Mouse (Mus musculus) MEL (cell line): ENCODE measurements at regions not wholly inside any gene's neighbourhood (a gene's known extent, or its start where the extent isn't known, plus 50 kb on each side); places are given as distances from the start of the nearest gene placed in this dataset.

ENCODE experiments used
- DNase-seq: peaks from one replicate; pipeline ENCODE4 v3.0.0; 2011; ENCODE audit warnings: low read depth, low spot score
- H3K27ac ChIP-seq: 2 replicates; pipeline ENCODE4 v1.5.1; 2012; ENCODE audit warnings: low read depth, mild to moderate bottlenecking, control low read depth, low read length, moderate library complexity; ENCODE audit not compliant: control insufficient read depth
- H3K27me3 ChIP-seq, 2 experiments: fragments of 150-350 bp in 1 of 2; sonication (generic) in 1 of 2; 2 replicates each; pipeline ENCODE4 v1.6.1; 2012; ENCODE audit warnings: low read length in 2 of 2, mild to moderate bottlenecking in 2 of 2, improper control_type of control experiment in 1 of 2, moderate library complexity in 1 of 2; ENCODE audit not compliant: insufficient read depth in 2 of 2, control insufficient read depth in 1 of 2
- H3K36me3 ChIP-seq, 2 experiments: 2 replicates each; pipeline ENCODE4 v1.6.1; 2012 to 2014; ENCODE audit warnings: low read length in 2 of 2, improper control_type of control experiment in 1 of 2, inconsistent platforms in 1 of 2, mild to moderate bottlenecking in 1 of 2; ENCODE audit not compliant: insufficient read depth in 2 of 2, control insufficient read depth in 1 of 2
- H3K4me1 ChIP-seq, 2 experiments: fragments of 150-350 bp in 1 of 2; sonication (generic) in 1 of 2; 2 replicates each; pipeline ENCODE4 v1.6.1; 2012; ENCODE audit warnings: low read length in 2 of 2, improper control_type of control experiment in 1 of 2, mild to moderate bottlenecking in 1 of 2; ENCODE audit not compliant: insufficient read depth in 2 of 2, control insufficient read depth in 1 of 2
- H3K4me3 ChIP-seq, 2 experiments: fragments of 150-350 bp in 1 of 2; sonication (generic) in 1 of 2; 2 replicates each; pipeline ENCODE4 v1.5.1; 2012; ENCODE audit warnings: low read depth in 2 of 2, low read length in 2 of 2, mild to moderate bottlenecking in 2 of 2, moderate library complexity in 2 of 2, control low read depth in 1 of 2, improper control_type of control experiment in 1 of 2; ENCODE audit not compliant: control insufficient read depth in 1 of 2, insufficient read depth in 1 of 2
- H3K79me2 ChIP-seq: 2 replicates; pipeline ENCODE4 v1.6.1; 2012; ENCODE audit warnings: mild to moderate bottlenecking, low read length, moderate library complexity; ENCODE audit not compliant: control insufficient read depth, poor library complexity, insufficient read depth
- H3K9ac ChIP-seq: 2 replicates; pipeline ENCODE4 v1.6.1; 2012; ENCODE audit warnings: low read depth, mild to moderate bottlenecking, control low read depth, low read length, moderate library complexity; ENCODE audit not compliant: control insufficient read depth, poor library complexity, severe bottlenecking
- H3K9me3 ChIP-seq: fragments of 150-350 bp; sonication (generic); replicated peaks from 2 replicates; pipeline ENCODE4 v1.6.1; 2012; ENCODE audit warnings: mild to moderate bottlenecking, low read length, improper control_type of control experiment, moderate library complexity; ENCODE audit not compliant: insufficient read depth
- CHD1 ChIP-seq: IDR thresholded peaks from 2 replicates; pipeline ENCODE4 v1.6.1; 2012; ENCODE audit warnings: low read depth, mild to moderate bottlenecking, inconsistent platforms, low read length, improper control_type of control experiment
- CHD2 ChIP-seq: IDR thresholded peaks from 2 replicates; pipeline ENCODE4 v1.6.1; 2011; ENCODE audit warnings: low read length, improper control_type of control experiment
- CTCF ChIP-seq, 3 experiments: IDR thresholded peaks in 2 of 3; conservative IDR thresholded peaks in 1 of 3; 2 replicates each; pipeline ENCODE4 v1.5.1; 2011 to 2012; ENCODE audit warnings: low read length in 3 of 3, low read depth in 2 of 3, mild to moderate bottlenecking in 2 of 3, improper control_type of control experiment in 1 of 3, inconsistent platforms in 1 of 3, mixed read lengths in 1 of 3, moderate library complexity in 1 of 3; ENCODE audit not compliant: control insufficient read depth in 1 of 3, insufficient read depth in 1 of 3, poor library complexity in 1 of 3, severe bottlenecking in 1 of 3
- E2F4 ChIP-seq: IDR thresholded peaks from 2 replicates; pipeline ENCODE4 v1.6.1; 2011; ENCODE audit warnings: low read depth, low read length, improper control_type of control experiment, borderline replicate concordance
- ETS1 ChIP-seq: IDR thresholded peaks from 2 replicates; pipeline ENCODE4 v1.6.1; 2012; ENCODE audit warnings: low read depth, mild to moderate bottlenecking, inconsistent platforms, low read length, improper control_type of control experiment, moderate library complexity
- GABPA ChIP-seq: IDR thresholded peaks from 2 replicates; pipeline ENCODE4 v1.6.1; 2012; ENCODE audit warnings: low read depth, mild to moderate bottlenecking, inconsistent platforms, low read length, improper control_type of control experiment, moderate library complexity
- GATA1 ChIP-seq: IDR thresholded peaks from 2 replicates; pipeline ENCODE4 v1.6.1; 2011; ENCODE audit warnings: low read depth, low read length, improper control_type of control experiment
- HCFC1 ChIP-seq: IDR thresholded peaks from 2 replicates; pipeline ENCODE4 v1.6.1; 2012; ENCODE audit warnings: low read depth, mild to moderate bottlenecking, inconsistent platforms, low read length, improper control_type of control experiment, moderate library complexity
- JUND ChIP-seq: IDR thresholded peaks from 2 replicates; pipeline ENCODE4 v1.6.1; 2011; ENCODE audit warnings: low read depth, mild to moderate bottlenecking, improper control_type of control experiment, low read length
- KAT2A ChIP-seq: conservative IDR thresholded peaks from 2 replicates; pipeline ENCODE4 v1.6.1; 2012; ENCODE audit warnings: low read depth, low read length, improper control_type of control experiment, inconsistent platforms
- MAFK ChIP-seq: IDR thresholded peaks from 2 replicates; pipeline ENCODE4 v1.6.1; 2011; ENCODE audit warnings: low read depth, mild to moderate bottlenecking, low read length, improper control_type of control experiment, borderline replicate concordance
- MAX ChIP-seq: IDR thresholded peaks from 2 replicates; pipeline ENCODE4 v1.6.1; 2011; ENCODE audit warnings: low read length, improper control_type of control experiment
- MEF2A ChIP-seq: IDR thresholded peaks from 2 replicates; pipeline ENCODE4 v1.6.1; 2014; ENCODE audit warnings: low read depth, mild to moderate bottlenecking, inconsistent platforms, low read length, improper control_type of control experiment; ENCODE audit not compliant: poor library complexity, insufficient replicate concordance, severe bottlenecking; ENCODE audit errors: extremely low read depth
- MYB ChIP-seq: IDR thresholded peaks from 2 replicates; pipeline ENCODE4 v1.6.1; 2011; ENCODE audit warnings: mild to moderate bottlenecking, low read depth, low read length, improper control_type of control experiment
- MYC ChIP-seq: IDR thresholded peaks from 2 replicates; pipeline ENCODE4 v1.6.1; 2011; ENCODE audit warnings: low read depth, mild to moderate bottlenecking, low read length, improper control_type of control experiment, moderate library complexity
- NELFE ChIP-seq: IDR thresholded peaks from 2 replicates; pipeline ENCODE4 v1.6.1; 2011; ENCODE audit warnings: low read depth, low read length, improper control_type of control experiment
- NRF1 ChIP-seq: IDR thresholded peaks from 2 replicates; pipeline ENCODE4 v1.6.1; 2014; ENCODE audit warnings: low read depth, mild to moderate bottlenecking, inconsistent platforms, low read length, improper control_type of control experiment, moderate library complexity; ENCODE audit not compliant: poor library complexity, insufficient read depth, severe bottlenecking
- POLR2AphosphoS2 ChIP-seq: IDR thresholded peaks from 2 replicates; pipeline ENCODE4 v1.6.1; 2011; ENCODE audit warnings: low read length, improper control_type of control experiment
- POLR2AphosphoS5 ChIP-seq: IDR thresholded peaks from 2 replicates; pipeline ENCODE4 v1.6.1; 2012; ENCODE audit warnings: low read depth, borderline replicate concordance, mild to moderate bottlenecking, inconsistent platforms, low read length, moderate library complexity, mixed read lengths
- RAD21 ChIP-seq: IDR thresholded peaks from 2 replicates; pipeline ENCODE4 v1.6.1; 2011; ENCODE audit warnings: mild to moderate bottlenecking, low read depth, low read length, improper control_type of control experiment
- RCOR1 ChIP-seq: IDR thresholded peaks from 2 replicates; pipeline ENCODE4 v1.6.1; 2012; ENCODE audit warnings: low read depth, mild to moderate bottlenecking, inconsistent platforms, low read length, improper control_type of control experiment
- SIN3A ChIP-seq: IDR thresholded peaks from 2 replicates; pipeline ENCODE4 v1.6.1; 2012; ENCODE audit warnings: low read length, improper control_type of control experiment, inconsistent platforms
- SMC3 ChIP-seq: IDR thresholded peaks from 2 replicates; pipeline ENCODE4 v1.6.1; 2011; ENCODE audit warnings: low read depth, low read length, improper control_type of control experiment
- TAL1 ChIP-seq: IDR thresholded peaks from 2 replicates; pipeline ENCODE4 v1.6.1; 2012; ENCODE audit warnings: mild to moderate bottlenecking, inconsistent platforms, low read length, moderate library complexity, mixed read lengths
- TBP ChIP-seq: IDR thresholded peaks from 2 replicates; pipeline ENCODE4 v1.8.0; 2011; ENCODE audit warnings: low read depth, low read length, improper control_type of control experiment
- UBTF ChIP-seq: IDR thresholded peaks from 2 replicates; pipeline ENCODE4 v1.6.1; 2012; ENCODE audit warnings: low read depth, mild to moderate bottlenecking, inconsistent platforms, low read length, improper control_type of control experiment, moderate library complexity, borderline replicate concordance; ENCODE audit not compliant: insufficient read depth
- ZKSCAN1 ChIP-seq: IDR thresholded peaks from 2 replicates; pipeline ENCODE4 v1.6.1; 2012; ENCODE audit warnings: low read depth, mild to moderate bottlenecking, inconsistent platforms, low read length, improper control_type of control experiment, moderate library complexity
- ZNF384 ChIP-seq: IDR thresholded peaks from 2 replicates; pipeline ENCODE4 v1.6.1; 2012; ENCODE audit warnings: low read depth, mild to moderate bottlenecking, inconsistent platforms, low read length, improper control_type of control experiment

DNA sequence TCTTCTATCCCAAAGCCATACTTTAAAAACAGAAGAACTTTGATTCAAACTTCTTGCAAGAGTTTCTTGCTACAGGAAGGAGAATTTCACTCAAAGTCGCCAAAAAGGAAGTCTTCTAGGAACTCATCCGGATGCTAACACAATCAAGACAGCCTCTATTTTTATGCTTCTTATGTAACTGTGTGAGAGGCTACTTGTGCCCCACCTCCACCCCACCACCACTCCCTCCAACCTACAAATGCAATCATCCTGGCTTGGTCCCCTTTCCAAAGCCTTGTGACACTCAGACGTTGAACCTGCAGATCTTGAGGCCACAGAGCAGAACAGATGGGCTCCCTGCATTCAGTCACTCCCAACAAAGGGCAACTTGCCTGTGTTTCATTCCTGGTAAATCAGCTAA, 77.1 kb upstream of the Gm47985 start:
- Histone ChIP-seq H3K79me2 (no peaks in the 10 kb centered on the region), H3K27me3 (no peaks in the 10 kb centered on the region; a peak in 1 of 4 replicates), H3K4me1 (peaks cover 6 to 15% of the 10 kb centered on the region in 2 experiments), H3K9ac (no peak overlapping the region), H3K27ac (no peak overlapping the region), H3K4me3 (no peak overlapping the region), H3K9me3 (no peaks in the 10 kb centered on the region), H3K36me3 (peaks cover 0 to 12% of the 10 kb centered on the region in 2 experiments; a peak in 2 of 4 replicates)
- TF ChIP-seq POLR2AphosphoS5 (no peak), ZKSCAN1 (no peak), CTCF (IDR thresholded peaks at IDR 0.05 in 2 of 3, conservative IDR thresholded peaks at IDR 0.05 in 1 of 3; ENCODE audit: control insufficient read depth in 1 of 3, insufficient read depth in 1 of 3, low read depth in 2 of 3, low read length in 3 of 3, poor library complexity in 1 of 3, severe bottlenecking in 1 of 3) (no peak), JUND (no peak), GABPA (no peak), UBTF (no peak), SMC3 (no peak), CHD2 (no peak), ZNF384 (no peak), MAX (no peak), MAFK (no peak), RAD21 (no peak), SIN3A (no peak), KAT2A (no peak)
- DNase-seq: no peak

DNA sequence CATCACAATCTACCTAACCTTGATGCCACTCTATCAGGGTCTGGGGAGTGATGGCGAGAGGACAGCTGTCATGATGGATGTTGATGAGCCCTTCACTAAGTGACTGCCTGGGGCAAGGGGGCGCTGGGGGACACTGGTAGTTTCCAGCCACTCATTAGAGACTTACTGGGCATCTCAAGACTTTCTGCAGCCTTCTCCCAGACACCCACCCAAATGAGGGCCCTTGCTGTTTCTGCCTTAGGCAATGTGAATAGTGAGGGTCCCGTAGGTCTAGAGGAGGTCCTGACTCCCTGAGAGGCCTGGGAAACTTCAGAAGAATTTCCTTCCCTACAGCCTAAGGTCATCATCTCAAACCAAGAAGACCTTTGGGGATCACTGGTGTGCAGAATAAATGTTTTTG, 74.9 kb upstream of the Gm47985 start:
- no peak for TF ChIP-seq NRF1
- TF ChIP-seq CHD2: no peak
- no peak for TF ChIP-seq TBP
- no peak for TF ChIP-seq GATA1
- TF ChIP-seq MEF2A: no peak
- TF ChIP-seq NELFE: no peak
- TF ChIP-seq ETS1: no peak
- no peak for TF ChIP-seq HCFC1
- TF ChIP-seq RCOR1: no peak
- TF ChIP-seq SIN3A: no peak
- no peak for TF ChIP-seq E2F4
- TF ChIP-seq TAL1: no peak
- no peak for TF ChIP-seq SMC3
- TF ChIP-seq CHD1: no peak
- no peak for TF ChIP-seq JUND
- TF ChIP-seq POLR2AphosphoS5: no peak
- TF ChIP-seq MYC: no peak
- TF ChIP-seq POLR2AphosphoS2: no peak
- TF ChIP-seq MYB: no peak
- Histone ChIP-seq H3K27me3 (no peaks in the 10 kb centered on the region; a peak in 1 of 4 replicates), H3K4me1 (peaks cover 0 to 3% of the 10 kb centered on the region in 2 experiments; a peak in 2 of 4 replicates), H3K9me3 (no peaks in the 10 kb centered on the region), H3K9ac (no peak overlapping the region), H3K4me3 (no peak overlapping the region), H3K79me2 (no peaks in the 10 kb centered on the region), H3K36me3 (no peaks in the 10 kb centered on the region; a peak in 1 of 4 replicates), H3K27ac (no peak overlapping the region)
- no peak for DNase-seq
